Mouse (Mus musculus) forebrain, embryonic 13.5 days (tissue): ENCODE data around the gene Slc30a1. TPM values are rescaled to one million over a fixed set of nuclear protein-coding genes. Genes with fewer than 3 reads are reported as not detected.

ENCODE experiments used
- ATAC-seq: fragments of 200-750 bp; cut with Nextera tagmentation; 2 replicates; pipeline ENCODE4 v1.8.0; 2017
- H3K27ac ChIP-seq: fragments of 300-500 bp; sonication (generic); 2 replicates; pipeline ENCODE4 v1.5.1; 2015; ENCODE audit warnings: inconsistent platforms, mild to moderate bottlenecking, moderate library complexity
- H3K27me3 ChIP-seq: fragments of 300-500 bp; sonication (generic); 2 replicates; pipeline ENCODE4 v1.6.1; 2015; ENCODE audit warnings: mild to moderate bottlenecking, inconsistent platforms
- H3K36me3 ChIP-seq: fragments of 300-500 bp; sonication (generic); 2 replicates; pipeline ENCODE4 v1.6.1; 2015; ENCODE audit warnings: mild to moderate bottlenecking, inconsistent platforms; ENCODE audit not compliant: poor library complexity, severe bottlenecking
- H3K4me1 ChIP-seq: fragments of 300-500 bp; sonication (generic); 2 replicates; pipeline ENCODE4 v1.6.1; 2015; ENCODE audit warnings: inconsistent platforms
- H3K4me2 ChIP-seq: fragments of 300-500 bp; sonication (generic); 2 replicates; pipeline ENCODE4 v1.6.1; 2015; ENCODE audit warnings: inconsistent platforms, mild to moderate bottlenecking, moderate library complexity
- H3K4me3 ChIP-seq: fragments of 300-500 bp; sonication (generic); 2 replicates; pipeline ENCODE4 v1.5.1; 2015; ENCODE audit warnings: mild to moderate bottlenecking, inconsistent platforms
- H3K9ac ChIP-seq: fragments of 300-500 bp; sonication (generic); 2 replicates; pipeline ENCODE4 v1.6.1; 2015; ENCODE audit warnings: mild to moderate bottlenecking, inconsistent platforms
- H3K9me3 ChIP-seq: fragments of 300-500 bp; sonication (generic); replicated peaks from 2 replicates; pipeline ENCODE4 v1.6.1; 2016; ENCODE audit warnings: inconsistent platforms
- WGBS: fragments of 180-500 bp; shearing (Covaris S2); methylation state at CpG from one replicate; pipeline ENCODE4 v1.1.7; 2015; 5-methylcytosine and 5-hydroxymethylcytosine counted together
- polyA plus RNA-seq: library from polyadenylated mRNA; unstranded; fragments of >200 nt; fragmentation: Nextera tagmentation; extraction: Ambion mirVana; gene quantifications from 2 replicates; pipeline ENCODE4 v1.2.1, GENCODE M21; 2015

Gene Slc30a1
- polyA plus RNA-seq: 1.6 and 1.8 TPM in 2 replicates

GRCm38 (mm10) chr1:191906571-191907430 lies at the start of gene Slc30a1:
Gene Slc30a1, plus strand, starts transcription at chr1:191906767.
- ATAC-seq: peak; percentile 99
- Histone ChIP-seq H3K9ac (peak within 1 kb of the TSS; percentile 84), H3K4me1 (peaks cover 45% of the 10 kb centered on the region), H3K4me3 (peak within 1 kb of the TSS; percentile 94), H3K4me2 (peak within 1 kb of the TSS; percentile 89), H3K27me3 (no peaks in the 10 kb centered on the region), H3K9me3 (no peaks in the 10 kb centered on the region), H3K36me3 (peaks cover 14% of the 10 kb centered on the region), H3K27ac (peak within 1 kb of the TSS; percentile 87)
- under 1% methylated on average over 93 of the region's 104 CpGs for WGBS

GRCm38 (mm10) chr1:191856886-191857651 lies 49.5 kb upstream of the Slc30a1 start:
- Histone ChIP-seq H3K4me1 (no peaks in the 10 kb centered on the region), H3K36me3 (no peaks in the 10 kb centered on the region), H3K9me3 (0 out of 2 replicates have a peak, but pooled peaks cover 4% of the 10 kb centered on the region), H3K27ac (no peak overlapping the region), H3K4me3 (no peak overlapping the region), H3K27me3 (no peaks in the 10 kb centered on the region), H3K4me2 (no peak overlapping the region), H3K9ac (no peak overlapping the region)
- no peak for ATAC-seq
- WGBS: 85% methylated on average over 5 of the region's 5 CpGs

GRCm38 (mm10) chr1:191858136-191858535 lies 48.4 kb upstream of the Slc30a1 start:
- H3K9me3 ChIP-seq: 0 out of 2 replicates have a peak, but pooled peaks cover 4% of the 10 kb centered on the region
- H3K4me3 ChIP-seq: no peak overlapping the region
- no peaks in the 10 kb centered on the region for H3K27me3 ChIP-seq
- ATAC-seq: no peak
- H3K4me1 ChIP-seq: no peaks in the 10 kb centered on the region
- H3K9ac ChIP-seq: no peak overlapping the region
- no peak overlapping the region for H3K27ac ChIP-seq
- no peak overlapping the region for H3K4me2 ChIP-seq
- no peaks in the 10 kb centered on the region for H3K36me3 ChIP-seq

- Histone ChIP-seq H3K9me3 (0 out of 2 replicates have a peak, but pooled peaks cover 4% of the 10 kb centered on the region), H3K4me3 (no peak overlapping the region), H3K4me1 (no peaks in the 10 kb centered on the region), H3K27me3 (no peaks in the 10 kb centered on the region), H3K4me2 (no peak overlapping the region), H3K27ac (no peak overlapping the region), H3K9ac (no peak overlapping the region), H3K36me3 (no peaks in the 10 kb centered on the region)
- 81% methylated on average over 3 of the region's 3 CpGs for WGBS
- ATAC-seq: no peak
These were observed 46.7 kb upstream of the Slc30a1 start for GRCm38 (mm10) chr1:191859847-191860246.

- Histone ChIP-seq H3K4me3 (no peak overlapping the region), H3K9ac (no peak overlapping the region), H3K27ac (no peak overlapping the region), H3K4me2 (no peak overlapping the region), H3K27me3 (no peaks in the 10 kb centered on the region), H3K9me3 (0 out of 2 replicates have a peak, but pooled peaks cover 4% of the 10 kb centered on the region), H3K4me1 (no peaks in the 10 kb centered on the region), H3K36me3 (no peaks in the 10 kb centered on the region)
- 89% methylated on average over 5 of the region's 5 CpGs for WGBS
- no peak for ATAC-seq
These were observed 45.3 kb upstream of the Slc30a1 start for GRCm38 (mm10) chr1:191861247-191861646.

- Histone ChIP-seq H3K27me3 (no peaks in the 10 kb centered on the region), H3K27ac (no peak overlapping the region), H3K36me3 (no peaks in the 10 kb centered on the region), H3K9ac (no peak overlapping the region), H3K9me3 (0 out of 2 replicates have a peak, but pooled peaks cover 4% of the 10 kb centered on the region), H3K4me1 (no peaks in the 10 kb centered on the region), H3K4me2 (no peak overlapping the region), H3K4me3 (no peak overlapping the region)
- no peak for ATAC-seq
- WGBS: 70% methylated on average over 4 of the region's 4 CpGs
These were observed 42.6 kb upstream of the Slc30a1 start for GRCm38 (mm10) chr1:191863833-191864550.

GRCm38 (mm10) chr1:191864551-191865027 lies 42.0 kb upstream of the Slc30a1 start:
- H3K27ac ChIP-seq: no peak overlapping the region
- H3K9me3 ChIP-seq: 0 out of 2 replicates have a peak, but pooled peaks cover 4% of the 10 kb centered on the region
- no peak overlapping the region for H3K9ac ChIP-seq
- no peak overlapping the region for H3K4me3 ChIP-seq
- H3K27me3 ChIP-seq: no peaks in the 10 kb centered on the region
- WGBS: 83% methylated on average over 8 of the region's 8 CpGs
- H3K4me1 ChIP-seq: no peaks in the 10 kb centered on the region
- no peak for ATAC-seq
- no peak overlapping the region for H3K4me2 ChIP-seq
- H3K36me3 ChIP-seq: no peaks in the 10 kb centered on the region

- Histone ChIP-seq H3K9ac (no peak overlapping the region), H3K9me3 (no peaks in the 10 kb centered on the region), H3K4me2 (no peak overlapping the region), H3K27ac (no peak overlapping the region), H3K4me1 (no peaks in the 10 kb centered on the region), H3K36me3 (no peaks in the 10 kb centered on the region), H3K4me3 (no peak overlapping the region), H3K27me3 (no peaks in the 10 kb centered on the region)
- no peak for ATAC-seq
- 86% methylated on average over 6 of the region's 6 CpGs for WGBS
These were observed 34.4 kb upstream of the Slc30a1 start for GRCm38 (mm10) chr1:191872076-191872710.

- H3K9me3 ChIP-seq: no peaks in the 10 kb centered on the region
- 89% methylated on average over 7 of the region's 7 CpGs for WGBS
- ATAC-seq: no peak
- H3K27ac ChIP-seq: no peak overlapping the region
- H3K4me3 ChIP-seq: no peak overlapping the region
- no peak overlapping the region for H3K9ac ChIP-seq
- H3K36me3 ChIP-seq: no peaks in the 10 kb centered on the region
- H3K27me3 ChIP-seq: no peaks in the 10 kb centered on the region
- H3K4me1 ChIP-seq: peaks cover 12% of the 10 kb centered on the region; the same call in 1 of the 2 replicates
- no peak overlapping the region for H3K4me2 ChIP-seq
These were observed 31.6 kb upstream of the Slc30a1 start for GRCm38 (mm10) chr1:191875006-191875405.

GRCm38 (mm10) chr1:191875683-191876305 lies 30.8 kb upstream of the Slc30a1 start:
- Histone ChIP-seq H3K9me3 (no peaks in the 10 kb centered on the region), H3K9ac (no peak overlapping the region), H3K27ac (no peak overlapping the region), H3K4me3 (no peak overlapping the region), H3K4me2 (no peak overlapping the region), H3K36me3 (no peaks in the 10 kb centered on the region), H3K27me3 (no peaks in the 10 kb centered on the region), H3K4me1 (peaks cover 12% of the 10 kb centered on the region; the same call in 1 of the 2 replicates)
- WGBS: 83% methylated on average over 9 of the region's 9 CpGs
- ATAC-seq: no peak

GRCm38 (mm10) chr1:191877681-191878080 lies 28.9 kb upstream of the Slc30a1 start:
- WGBS: 80% methylated on average over 10 of the region's 10 CpGs
- Histone ChIP-seq H3K36me3 (no peaks in the 10 kb centered on the region), H3K27ac (no peak overlapping the region), H3K9ac (no peak overlapping the region), H3K27me3 (no peaks in the 10 kb centered on the region), H3K4me1 (peaks cover 12% of the 10 kb centered on the region; the same call in 1 of the 2 replicates), H3K9me3 (no peaks in the 10 kb centered on the region), H3K4me3 (no peak overlapping the region), H3K4me2 (no peak overlapping the region)
- no peak for ATAC-seq
